13 mouse cellular contexts compared by ENCODE assay signal in genomic region chr19:56533291-56534071, GRCm38 (mm10). TPM values are rescaled to one million over a fixed set of nuclear protein-coding genes. Genes with fewer than 3 reads are reported as not detected.
A peak's percentile ranks its signal among the peaks of the same experiment; 100 is the strongest.
DNase-seq lines count a peak whose midpoint lies in the region; ATAC-seq lines count a peak whose summit lies in the region.
"Had no signal": no experiment of that assay in that cellular context is flagged by ENCODE, and none has a peak within 500 bp of the region (broad histone marks: within the 10 kb centered on the region; RNA-seq: fewer than 3 reads in every experiment).

No protein-coding gene starts in this region.

- DNase-seq in heart, adult 18-20 months: peak; percentile 41 to 61
- no peak for DNase-seq in heart, postnatal 36 days
- peak; percentile 68 for DNase-seq in lung, postnatal 10 days
- no peak for DNase-seq in lung, postnatal 36 days
- DNase-seq in heart, postnatal 14 days: peak; percentile 10 to 39
- DNase-seq in kidney, adult 11 months: no peak
- DNase-seq: cerebellum, adult 11 months; cerebellum, postnatal 25 days; kidney, postnatal 10 days; layer of hippocampus, adult 9-11 months had no signal

- intact Hi-C loops in heart, postnatal 36 days (cut with DNase I): no loop called here
- intact Hi-C loops in heart, postnatal 14 days (cut with DNase I): no loop called here

- no peak for ATAC-seq in granulocyte monocyte progenitor cell, adult 5-6 weeks (replicated peaks; ENCODE audit: poor library complexity, severe bottlenecking)
- ATAC-seq: inflammation-experienced regulatory T-cells, adult 6 months; midbrain, embryonic 13.5 days had no signal

RNA-seq across cellular contexts. Expression of gene Dclre1a, which starts 14.5 kb away (rescaled TPM):
- 10 to 100 TPM in 1 of 2 experiments, 1 to 10 TPM in 1; 8.3 to 10.1 TPM for total RNA-seq in heart, adult 18-20 months (2021)
- total RNA-seq in heart, postnatal 36 days (2021): 10 to 100 TPM in 1 of 2 experiments, 1 to 10 TPM in 1; 8.5 to 10.7 TPM
- total RNA-seq in heart, postnatal 14 days (2021): 10 to 100 TPM; 12.3 to 13.7 TPM
- total RNA-seq in granulocyte monocyte progenitor cell, adult 5-6 weeks (2014; fragmentation: Nextera tagmentation): 22.2 and 36.1 TPM in 2 replicates
- 17.5 and 21.4 TPM in 2 replicates for total RNA-seq in granulocyte monocyte progenitor cell, adult 5-6 weeks (2017)

RNA-seq across cellular contexts. Expression of gene Nhlrc2, which starts 14.6 kb away (rescaled TPM):
- total RNA-seq in heart, adult 18-20 months (2021): 10 to 100 TPM; 23.6 to 26.1 TPM
- 10 to 100 TPM; 25.1 to 25.4 TPM for total RNA-seq in heart, postnatal 36 days (2021)
- 10 to 100 TPM; 24.4 to 25.1 TPM for total RNA-seq in heart, postnatal 14 days (2021)
- 10.3 and 11.9 TPM in 2 replicates for total RNA-seq in granulocyte monocyte progenitor cell, adult 5-6 weeks (2014; fragmentation: Nextera tagmentation)
- 13.2 and 15.3 TPM in 2 replicates for total RNA-seq in granulocyte monocyte progenitor cell, adult 5-6 weeks (2017)

Comparison
In these comparisons a context has a peak if more than half of its experiments do, and no peak if none do; other contexts are left out.
1. DNase-seq: peak in heart, adult 18-20 months (2 of 2), lung, postnatal 10 days (single experiment) and heart, postnatal 14 days (2 of 2); none in heart, postnatal 36 days (0 of 2), lung, postnatal 36 days (single experiment) and kidney, adult 11 months (single experiment).